Mouse (Mus musculus): ENCODE results near the gene B4galnt3.
A peak's percentile ranks its signal among the peaks of the same experiment; 100 is the strongest.

B4galnt3 gene

GRCm38 (mm10) chr6:120222669-120223068, 71.7 kb downstream of the B4galnt3 start:
- no peak for DNase-seq (ENCODE audit: low spot score in 2 of 2)

GRCm38 (mm10) chr6:120219281-120219680, 75.1 kb downstream of the B4galnt3 start:
- DNase-seq (ENCODE audit: low spot score in 2 of 2): no peak

GRCm38 (mm10) chr6:120216702-120217101, 77.7 kb downstream of the B4galnt3 start:
- no peak for DNase-seq (ENCODE audit: low spot score in 2 of 2)

- DNase-seq (ENCODE audit: low spot score in 2 of 2): no peak
These were observed 82.8 kb downstream of the B4galnt3 start for GRCm38 (mm10) chr6:120211536-120211935.

GRCm38 (mm10) chr6:120206586-120206985, 87.8 kb downstream of the B4galnt3 start:
- no peak for DNase-seq (ENCODE audit: low spot score in 2 of 2)

GRCm38 (mm10) chr6:120202406-120202805, 92.0 kb downstream of the B4galnt3 start:
- DNase-seq (ENCODE audit: low spot score in 2 of 2): no peak

- no peak for DNase-seq (ENCODE audit: low spot score in 2 of 2)
These were observed 92.4 kb downstream of the B4galnt3 start for GRCm38 (mm10) chr6:120201956-120202355.

- no peak for DNase-seq (ENCODE audit: low spot score in 2 of 2)
These were observed 94.5 kb downstream of the B4galnt3 start for GRCm38 (mm10) chr6:120199638-120200394.

GRCm38 (mm10) chr6:120197964-120198363, 96.4 kb downstream of the B4galnt3 start:
- peak; percentile 53 to 80 for DNase-seq (ENCODE audit: low spot score in 2 of 2)

- no peak for DNase-seq (ENCODE audit: low spot score in 2 of 2)
These were observed 97.5 kb downstream of the B4galnt3 start for GRCm38 (mm10) chr6:120196837-120197236.

- peak; percentile 44 to 69 for DNase-seq (ENCODE audit: low spot score in 2 of 2)
These were observed 99.4 kb downstream of the B4galnt3 start for GRCm38 (mm10) chr6:120194963-120195362.

- DNase-seq (ENCODE audit: low spot score in 2 of 2): no peak
These were observed 100.1 kb downstream of the B4galnt3 start for GRCm38 (mm10) chr6:120194305-120194704.

GRCm38 (mm10) chr6:120193793-120194192, 100.6 kb downstream of the B4galnt3 start:
- DNase-seq (ENCODE audit: low spot score in 2 of 2): no peak

GRCm38 (mm10) chr6:120193174-120193573, 101.2 kb downstream of the B4galnt3 start:
- peak; percentile 58 to 76 for DNase-seq (ENCODE audit: low spot score in 2 of 2)

- DNase-seq (ENCODE audit: low spot score in 2 of 2): peak; percentile 75 to 78
These were observed 102.0 kb downstream of the B4galnt3 start for GRCm38 (mm10) chr6:120192211-120192870.

GRCm38 (mm10) chr6:120191396-120192170, 102.8 kb downstream of the B4galnt3 start:
- no peak for DNase-seq (ENCODE audit: low spot score in 2 of 2)

GRCm38 (mm10) chr6:120190912-120191311, 103.4 kb downstream of the B4galnt3 start:
- no peak for DNase-seq (ENCODE audit: low spot score in 2 of 2)

GRCm38 (mm10) chr6:120190365-120190764, 104.0 kb downstream of the B4galnt3 start:
- no peak for DNase-seq (ENCODE audit: low spot score in 2 of 2)

- no peak for DNase-seq (ENCODE audit: low spot score in 2 of 2)
These were observed 105.1 kb downstream of the B4galnt3 start for GRCm38 (mm10) chr6:120189287-120189686.

- DNase-seq (ENCODE audit: low spot score in 2 of 2): peak in 1 of 2 experiments; percentile 36
These were observed 105.8 kb downstream of the B4galnt3 start for GRCm38 (mm10) chr6:120188376-120189235.

GRCm38 (mm10) chr6:120187587-120188176, 106.7 kb downstream of the B4galnt3 start:
- DNase-seq (ENCODE audit: low spot score in 2 of 2): no peak

Data from urinary bladder, postnatal 4 days (tissue).